Mouse (Mus musculus) myocyte (in vitro differentiated cells): ENCODE results near the gene Ppp1r16b. TPM values are rescaled to one million over a fixed set of nuclear protein-coding genes. Genes with fewer than 3 reads are reported as not detected.

ENCODE experiments used
- H3K27me3 ChIP-seq: one replicate; pipeline ENCODE4 v1.6.1; 2011; ENCODE audit not compliant: control insufficient read depth, insufficient read depth, insufficient read length
- H3K36me3 ChIP-seq: one replicate; pipeline ENCODE4 v1.6.1; 2011; ENCODE audit not compliant: control insufficient read depth, insufficient read depth
- H3K4me2 ChIP-seq: one replicate; pipeline ENCODE4 v1.6.1; 2011; ENCODE audit warnings: low read depth, control low read depth
- H3K4me3 ChIP-seq: one replicate; pipeline ENCODE4 v1.5.1; 2011; ENCODE audit warnings: mild to moderate bottlenecking, control low read depth, moderate library complexity
- H3K79me2 ChIP-seq: one replicate; pipeline ENCODE4 v1.6.1; 2011; ENCODE audit not compliant: control insufficient read depth, insufficient read depth
- H3ac ChIP-seq: one replicate; pipeline ENCODE4 v1.6.1; 2011; ENCODE audit not compliant: control insufficient read depth, insufficient read length
- CEBPB ChIP-seq: IDR thresholded peaks from 2 replicates; pipeline ENCODE4 v1.6.1; 2011; ENCODE audit warnings: mild to moderate bottlenecking, moderate library complexity; ENCODE audit not compliant: poor library complexity, insufficient read depth, severe bottlenecking
- E2F4 ChIP-seq: IDR thresholded peaks from one replicate; pipeline ENCODE4 v1.6.1; 2011; ENCODE audit warnings: mild to moderate bottlenecking, control low read depth, moderate library complexity; ENCODE audit not compliant: insufficient read depth
- MAX ChIP-seq: IDR thresholded peaks from one replicate; pipeline ENCODE4 v1.6.1; 2011; ENCODE audit warnings: low read depth, mild to moderate bottlenecking, control low read depth
- MYOD1 ChIP-seq, 3 experiments: IDR thresholded peaks; one replicate each; pipeline ENCODE4 v1.6.1; 2011; ENCODE audit warnings: control low read depth in 2 of 3, low read depth in 2 of 3, mild to moderate bottlenecking in 2 of 3, moderate library complexity in 1 of 3; ENCODE audit not compliant: insufficient read length in 2 of 3, control insufficient read depth in 1 of 3
- MYOG ChIP-seq, 3 experiments: IDR thresholded peaks; one replicate each; pipeline ENCODE4 v1.6.1; 2011; ENCODE audit warnings: control low read depth in 2 of 3, low read depth in 2 of 3, mild to moderate bottlenecking in 2 of 3; ENCODE audit not compliant: insufficient read length in 2 of 3, control insufficient read depth in 1 of 3, insufficient read depth in 1 of 3
- POLR2A ChIP-seq: IDR thresholded peaks from one replicate; pipeline ENCODE4 v1.6.1; 2011; ENCODE audit warnings: low read depth, mild to moderate bottlenecking, control low read depth, moderate library complexity; ENCODE audit not compliant: insufficient read length
- POLR2AphosphoS2 ChIP-seq: IDR thresholded peaks from one replicate; pipeline ENCODE4 v1.6.1; 2011; ENCODE audit warnings: low read depth, control low read depth; ENCODE audit not compliant: insufficient read length
- REST ChIP-seq: IDR thresholded peaks from one replicate; pipeline ENCODE4 v1.6.1; 2011; ENCODE audit warnings: mild to moderate bottlenecking, control low read depth, moderate library complexity; ENCODE audit not compliant: insufficient read depth, insufficient read length
- SRF ChIP-seq: IDR thresholded peaks from one replicate; pipeline ENCODE4 v1.6.1; 2011; ENCODE audit warnings: low read depth; ENCODE audit not compliant: control insufficient read depth, insufficient read length
- TCF12 ChIP-seq: IDR thresholded peaks from one replicate; pipeline ENCODE4 v1.6.1; 2011; ENCODE audit warnings: mild to moderate bottlenecking, control low read depth; ENCODE audit not compliant: poor library complexity, insufficient read depth, severe bottlenecking
- TCF3 ChIP-seq: IDR thresholded peaks from one replicate; pipeline ENCODE4 v1.6.1; 2011; ENCODE audit warnings: low read depth, control low read depth; ENCODE audit not compliant: insufficient read length
- USF1 ChIP-seq: IDR thresholded peaks from one replicate; pipeline ENCODE4 v1.6.1; 2011; ENCODE audit warnings: low read depth, mild to moderate bottlenecking, control low read depth, moderate library complexity
- polyA plus RNA-seq: library from polyadenylated mRNA; unstranded; fragments of >200 nt; fragmentation: generic; extraction: Trizol; gene quantifications from one replicate; pipeline ENCODE4 v1.2.1, GENCODE M21; 2012; ENCODE audit warnings: missing spikeins

The Ppp1r16b gene
- polyA plus RNA-seq, 1 experiment, result 0.05 TPM

- H3K79me2 ChIP-seq, result no peaks in the 10 kb centered on the region
- no peak for TF ChIP-seq MAX
- TF ChIP-seq USF1, result no peak
- TF ChIP-seq TCF3, result no peak
- TF ChIP-seq REST, result no peak
- TF ChIP-seq E2F4, result no peak
- TF ChIP-seq CEBPB, result no peak
- TF ChIP-seq MYOD1 (IDR thresholded peaks at IDR 0.05; ENCODE audit: control insufficient read depth in 1 of 3, insufficient read length in 2 of 3, low read depth in 2 of 3), result no peak
- TF ChIP-seq TCF12, result no peak
- TF ChIP-seq POLR2AphosphoS2, result no peak
- no peak for TF ChIP-seq POLR2A
- no peak for TF ChIP-seq SRF
- no peak for TF ChIP-seq MYOG (IDR thresholded peaks at IDR 0.05; ENCODE audit: control insufficient read depth in 1 of 3, insufficient read depth in 1 of 3, insufficient read length in 2 of 3, low read depth in 2 of 3)
- no peak overlapping the region for H3K4me2 ChIP-seq
- H3ac ChIP-seq, result no peak overlapping the region
- no peak overlapping the region for H3K4me3 ChIP-seq
- H3K36me3 ChIP-seq, result no peaks in the 10 kb centered on the region
- H3K27me3 ChIP-seq, result peaks cover 53% of the 10 kb centered on the region
These were observed 1.0 kb downstream of the Ppp1r16b start for GRCm38 (mm10) chr2:158666071-158666800.

- H3ac ChIP-seq, result no peak overlapping the region
- H3K27me3 ChIP-seq, result peaks cover 53% of the 10 kb centered on the region
- H3K4me2 ChIP-seq, result no peak overlapping the region
- no peaks in the 10 kb centered on the region for H3K36me3 ChIP-seq
- TF ChIP-seq E2F4 (no peak), SRF (no peak), TCF3 (no peak), USF1 (no peak), POLR2AphosphoS2 (no peak), POLR2A (no peak), REST (no peak), MYOG (IDR thresholded peaks at IDR 0.05; ENCODE audit: control insufficient read depth in 1 of 3, insufficient read depth in 1 of 3, insufficient read length in 2 of 3, low read depth in 2 of 3) (no peak), TCF12 (no peak), MAX (no peak), CEBPB (no peak), MYOD1 (IDR thresholded peaks at IDR 0.05; ENCODE audit: control insufficient read depth in 1 of 3, insufficient read length in 2 of 3, low read depth in 2 of 3) (no peak)
- H3K4me3 ChIP-seq, result no peak overlapping the region
- H3K79me2 ChIP-seq, result no peaks in the 10 kb centered on the region
These were observed 1.9 kb downstream of the Ppp1r16b start for GRCm38 (mm10) chr2:158667022-158667670.

- Histone ChIP-seq H3K79me2 (no peaks in the 10 kb centered on the region), H3K4me2 (no peak overlapping the region), H3K27me3 (peaks cover 53% of the 10 kb centered on the region), H3K36me3 (no peaks in the 10 kb centered on the region), H3K4me3 (no peak overlapping the region), H3ac (no peak overlapping the region)
- no peak for TF ChIP-seq MYOG (IDR thresholded peaks at IDR 0.05; ENCODE audit: control insufficient read depth in 1 of 3, insufficient read depth in 1 of 3, insufficient read length in 2 of 3, low read depth in 2 of 3)
- no peak for TF ChIP-seq TCF3
- TF ChIP-seq POLR2A, result no peak
- TF ChIP-seq SRF, result no peak
- TF ChIP-seq CEBPB, result no peak
- no peak for TF ChIP-seq MAX
- no peak for TF ChIP-seq REST
- TF ChIP-seq E2F4, result no peak
- no peak for TF ChIP-seq MYOD1 (IDR thresholded peaks at IDR 0.05; ENCODE audit: control insufficient read depth in 1 of 3, insufficient read length in 2 of 3, low read depth in 2 of 3)
- TF ChIP-seq TCF12, result no peak
- no peak for TF ChIP-seq POLR2AphosphoS2
- no peak for TF ChIP-seq USF1
These were observed 2.7 kb downstream of the Ppp1r16b start for GRCm38 (mm10) chr2:158667671-158668432.

- Histone ChIP-seq H3K4me3 (no peak overlapping the region), H3K27me3 (peaks cover 56% of the 10 kb centered on the region), H3K79me2 (no peaks in the 10 kb centered on the region), H3ac (no peak overlapping the region), H3K4me2 (no peak overlapping the region), H3K36me3 (no peaks in the 10 kb centered on the region)
- TF ChIP-seq E2F4, result no peak
- TF ChIP-seq MYOD1 (IDR thresholded peaks at IDR 0.05; ENCODE audit: control insufficient read depth in 1 of 3, insufficient read length in 2 of 3, low read depth in 2 of 3), result no peak
- TF ChIP-seq USF1, result no peak
- no peak for TF ChIP-seq CEBPB
- no peak for TF ChIP-seq REST
- TF ChIP-seq MYOG (IDR thresholded peaks at IDR 0.05; ENCODE audit: control insufficient read depth in 1 of 3, insufficient read depth in 1 of 3, insufficient read length in 2 of 3, low read depth in 2 of 3), result no peak
- TF ChIP-seq MAX, result no peak
- no peak for TF ChIP-seq POLR2A
- TF ChIP-seq SRF, result no peak
- no peak for TF ChIP-seq TCF3
- TF ChIP-seq TCF12, result no peak
- TF ChIP-seq POLR2AphosphoS2, result no peak
These were observed 3.3 kb downstream of the Ppp1r16b start for GRCm38 (mm10) chr2:158668433-158669010.
